Mouse (Mus musculus) CD4-positive naive resting alpha-beta T cell, adult 76 days (primary cell): Measurements from ENCODE around the gene Vmn2r32. TPM values are rescaled to one million over a fixed set of nuclear protein-coding genes. Genes with fewer than 3 reads are reported as not detected.

Experiments
- total RNA-seq: library from RNA; stranded (reverse); gene quantifications from one replicate; pipeline ENCODE4 v1.2.4, GENCODE M21; 2023

Vmn2r32 gene
- not detected for total RNA-seq

GRCm38 (mm10) chr7:7479918-7480317 is at the start of gene Vmn2r32:
TSS of gene Vmn2r32 (minus strand) at chr7:7480018.

Other genes starting within 250 kb of the Vmn2r32 start
- gene Vmn2r29, start 232.7 kb downstream of the Vmn2r32 start, total RNA-seq = not detected
- 2.1 TPM for gene Gm45844, start 201.7 kb downstream of the Vmn2r32 start, total RNA-seq
- gene Clcn4, start 179.2 kb downstream of the Vmn2r32 start, total RNA-seq = 47.1 TPM
- not detected for gene Vmn2r30, start 142.4 kb downstream of the Vmn2r32 start, total RNA-seq
- gene Gm45783, start 105.4 kb downstream of the Vmn2r32 start, total RNA-seq = not detected
- gene Vmn2r31, start 80.3 kb downstream of the Vmn2r32 start, total RNA-seq = not detected
- not detected for gene Vmn2r33, start 86.8 kb upstream of the Vmn2r32 start, total RNA-seq
- not detected for gene Vmn2r34, start 209.5 kb upstream of the Vmn2r32 start, total RNA-seq